Mouse (Mus musculus): Measurements from ENCODE around the gene BC051665.
A peak's percentile ranks its signal among the peaks of the same experiment; 100 is the strongest.

Gene BC051665

GRCm38 (mm10) chr13:60786264-60786663 lies at the start of gene BC051665:
BC051665 (minus strand) TSS chr13:60786364.
- DNase-seq (ENCODE audit: low spot score in 2 of 2): no peak

DNA sequence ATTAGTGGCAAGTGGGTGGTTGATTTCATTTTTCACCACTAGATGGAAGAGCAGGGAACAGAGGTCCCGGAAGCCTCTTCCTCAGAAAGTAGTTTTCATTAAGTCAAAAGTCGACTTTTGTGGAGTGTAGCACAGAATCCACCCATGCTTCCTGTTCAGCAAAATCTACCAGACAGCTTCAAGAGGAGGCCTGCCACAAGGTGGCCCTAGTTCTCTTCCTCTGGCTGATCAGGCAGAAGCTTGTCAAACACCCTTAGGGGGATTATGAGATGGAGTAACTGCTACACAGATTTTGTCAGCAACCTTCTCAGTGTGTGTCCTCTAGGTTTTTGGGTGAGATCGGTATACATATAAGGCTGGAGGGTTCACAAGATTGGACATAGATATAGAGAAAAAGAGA lies 39.9 kb upstream of the BC051665 start:
- DNase-seq (ENCODE audit: low spot score in 2 of 2): no peak

DNA sequence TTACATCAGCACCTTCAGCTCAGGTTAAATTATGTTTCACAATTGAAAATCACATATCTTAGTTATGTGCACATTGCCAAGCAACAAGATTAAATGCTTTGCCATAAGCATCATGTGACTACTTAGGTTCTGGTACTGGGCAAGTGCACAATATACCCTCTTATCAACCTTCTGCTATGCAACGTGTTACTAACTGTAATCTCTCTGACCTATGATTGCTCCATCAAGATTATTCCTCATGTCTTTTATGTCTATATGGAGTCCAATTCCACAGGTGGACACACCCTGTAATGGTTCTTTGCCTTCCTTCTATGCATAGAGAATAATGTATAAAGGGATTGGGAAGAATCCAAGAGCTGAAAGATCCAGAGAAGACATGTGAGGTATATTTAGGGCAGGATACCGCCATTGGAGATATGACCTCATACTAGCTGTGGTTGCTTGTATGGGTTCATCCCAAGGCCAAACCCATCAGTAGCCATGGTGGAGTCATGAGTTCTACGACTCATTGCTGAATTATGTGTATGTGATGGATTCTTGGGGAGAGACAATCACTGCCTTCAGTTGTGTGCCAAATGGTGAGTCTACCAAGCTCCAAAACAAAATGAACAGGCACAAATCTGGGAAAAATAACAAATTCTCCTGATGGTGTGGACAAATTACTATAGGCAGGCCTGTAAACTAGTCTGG lies 34.5 kb upstream of the BC051665 start:
- DNase-seq (ENCODE audit: low spot score in 2 of 2): no peak

GRCm38 (mm10) chr13:60819469-60819868 lies 33.3 kb upstream of the BC051665 start:
- peak; percentile 13 to 23 for DNase-seq (ENCODE audit: low spot score in 2 of 2)

GRCm38 (mm10) chr13:60813722-60814121 lies 27.6 kb upstream of the BC051665 start:
- DNase-seq (ENCODE audit: low spot score in 2 of 2): no peak

DNA sequence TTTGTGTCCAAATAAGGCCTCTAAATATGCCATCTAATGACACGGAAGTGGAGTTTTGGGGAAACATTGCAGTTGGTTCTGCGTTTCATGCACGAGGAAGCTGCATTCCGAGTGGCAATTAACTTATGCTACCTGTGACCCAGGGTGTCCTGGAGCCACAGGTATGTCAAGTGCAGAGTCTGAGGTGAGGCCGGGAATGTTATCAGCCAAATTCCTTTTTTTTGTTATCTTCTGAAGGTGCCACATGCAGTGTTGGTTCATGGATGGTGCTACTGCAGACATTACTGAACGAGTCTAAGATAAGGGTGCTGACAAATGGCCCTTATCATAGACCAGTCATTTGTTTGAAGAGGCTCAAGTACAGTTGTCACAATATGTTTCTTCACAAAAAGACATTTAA lies 26.6 kb upstream of the BC051665 start:
- DNase-seq (ENCODE audit: low spot score in 2 of 2): no peak

- no peak for DNase-seq (ENCODE audit: low spot score in 2 of 2)
Measured at GRCm38 (mm10) chr13:60809690-60810089, 23.5 kb upstream of the BC051665 start.

DNA sequence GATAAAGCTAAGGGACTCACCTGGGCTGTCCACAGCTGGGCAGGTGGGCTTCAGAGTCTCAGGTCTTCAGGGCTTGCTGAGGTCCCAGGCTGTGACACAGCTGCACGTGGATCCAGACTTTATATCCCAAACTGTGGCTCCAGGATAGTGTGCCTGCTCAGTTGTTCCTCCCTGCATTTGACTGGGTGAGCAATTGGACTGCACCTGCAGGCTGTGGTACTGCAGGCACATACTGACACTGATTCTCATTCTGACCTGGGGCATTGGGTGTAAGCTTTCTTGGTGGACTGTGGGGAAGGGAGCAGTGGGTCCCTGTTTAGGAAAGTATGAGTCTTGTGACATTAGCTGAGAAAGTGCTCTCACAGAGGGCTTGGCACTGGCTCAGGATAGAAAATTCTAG lies 16.6 kb upstream of the BC051665 start, which contains the start of gene Ctsll3:
TSS of gene Ctsll3 (minus strand) at position 101 of the 400 bp plus-strand sequence.
- no peak for DNase-seq (ENCODE audit: low spot score in 2 of 2)

DNA sequence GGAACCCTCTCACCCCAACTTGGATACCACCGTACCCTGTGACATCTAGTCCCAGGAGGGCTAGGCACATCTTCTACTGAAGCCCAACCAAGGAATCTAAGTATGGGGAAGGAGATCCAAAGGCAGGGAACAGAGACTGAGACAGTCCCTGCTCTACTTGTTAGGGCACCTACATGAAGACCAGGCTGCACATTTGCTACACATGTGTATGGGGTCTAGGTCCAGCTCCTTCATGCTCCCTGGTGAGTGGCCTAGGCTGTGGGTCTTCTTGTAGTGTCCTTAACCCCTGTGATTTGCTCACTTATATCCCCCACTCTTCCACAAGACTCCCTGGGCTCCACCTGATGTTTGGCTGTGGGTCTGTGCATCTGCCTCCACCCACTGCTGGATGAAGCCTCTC lies 3.3 kb upstream of the BC051665 start:
- DNase-seq (ENCODE audit: low spot score in 2 of 2): no peak

DNA sequence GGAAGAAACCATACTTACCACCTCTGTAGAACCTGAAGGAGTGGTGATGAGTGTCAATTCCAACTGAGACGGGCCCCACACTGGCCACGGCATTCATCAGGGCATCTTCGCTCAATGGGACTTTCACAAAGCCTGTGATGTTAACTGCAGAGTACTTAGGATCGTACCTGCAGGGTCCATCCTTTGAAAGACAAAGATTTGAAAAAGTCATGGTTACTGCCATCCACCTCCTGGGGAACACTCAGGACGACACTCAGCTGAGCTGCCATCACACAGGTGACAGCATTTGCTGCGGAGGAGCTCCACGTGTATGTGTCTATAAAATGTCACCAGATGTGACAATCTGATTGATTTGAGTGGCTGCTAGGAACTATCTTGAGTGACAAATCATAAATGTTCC lies 2.9 kb downstream of the BC051665 start:
- no peak for DNase-seq (ENCODE audit: low spot score in 2 of 2)

- no peak for DNase-seq (ENCODE audit: low spot score in 2 of 2)
Measured at GRCm38 (mm10) chr13:60780534-60780933, 5.6 kb downstream of the BC051665 start.

DNA sequence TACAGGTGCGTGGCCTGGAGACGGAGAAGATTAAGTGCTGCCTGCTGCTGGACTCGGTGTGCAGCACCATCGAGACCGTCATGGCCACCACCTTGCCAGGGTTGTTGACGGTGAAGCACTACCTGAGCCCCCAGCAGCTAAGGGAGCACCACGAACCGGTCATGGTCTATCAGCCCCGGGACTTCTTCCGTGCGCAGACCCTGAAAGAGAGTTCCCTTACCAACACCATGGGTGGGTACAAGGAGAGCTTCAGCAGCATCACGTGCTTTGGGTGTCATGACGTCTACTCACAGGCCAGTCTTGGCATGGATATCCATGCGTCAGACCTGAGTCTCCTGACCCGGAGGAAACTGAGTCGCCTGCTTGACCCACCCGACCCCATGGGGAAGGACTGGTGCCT lies 25.0 kb downstream of the BC051665 start:
- no peak for DNase-seq (ENCODE audit: low spot score in 2 of 2)

DNA sequence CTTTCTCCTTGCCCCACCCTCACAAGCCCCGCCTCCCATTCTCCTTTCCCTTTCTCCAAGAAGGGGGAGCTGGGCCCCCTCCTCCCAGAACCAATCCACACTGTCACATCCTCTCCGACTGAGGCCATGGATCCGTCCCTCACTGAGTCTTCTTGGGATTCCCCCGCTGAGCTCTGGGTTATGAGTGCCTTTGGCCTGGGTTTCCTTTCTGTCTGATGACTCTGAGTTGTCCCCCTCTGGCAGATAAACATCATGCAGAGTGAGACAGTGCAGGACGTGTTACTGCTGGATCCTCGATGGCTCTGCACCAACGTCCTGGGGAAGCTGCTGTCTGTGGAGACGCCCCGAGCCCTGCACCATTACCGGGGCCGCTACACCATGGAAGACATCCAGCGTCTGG lies 25.8 kb downstream of the BC051665 start:
- no peak for DNase-seq (ENCODE audit: low spot score in 2 of 2)

DNA sequence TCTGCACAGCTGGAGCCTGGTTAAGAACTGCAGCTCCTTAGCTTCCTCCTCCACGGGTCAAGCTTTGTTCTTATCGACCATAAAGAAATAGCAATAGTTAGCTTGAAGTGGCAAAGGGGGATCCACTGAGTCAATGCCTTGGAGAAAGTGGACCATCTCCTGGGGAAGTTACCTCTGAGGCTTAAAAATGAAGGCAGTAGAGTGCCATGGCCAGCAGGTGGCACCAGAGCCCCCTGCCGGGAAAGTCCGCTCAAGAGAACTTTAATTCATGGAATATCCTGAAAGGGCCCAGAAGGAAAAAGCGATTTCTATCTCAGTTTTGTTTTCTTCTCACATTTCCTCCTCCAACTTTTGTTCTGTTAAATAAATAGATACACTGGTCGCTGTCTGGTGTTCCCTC lies 27.0 kb downstream of the BC051665 start:
- DNase-seq (ENCODE audit: low spot score in 2 of 2): peak in 1 of 2 experiments; percentile 66

DNA sequence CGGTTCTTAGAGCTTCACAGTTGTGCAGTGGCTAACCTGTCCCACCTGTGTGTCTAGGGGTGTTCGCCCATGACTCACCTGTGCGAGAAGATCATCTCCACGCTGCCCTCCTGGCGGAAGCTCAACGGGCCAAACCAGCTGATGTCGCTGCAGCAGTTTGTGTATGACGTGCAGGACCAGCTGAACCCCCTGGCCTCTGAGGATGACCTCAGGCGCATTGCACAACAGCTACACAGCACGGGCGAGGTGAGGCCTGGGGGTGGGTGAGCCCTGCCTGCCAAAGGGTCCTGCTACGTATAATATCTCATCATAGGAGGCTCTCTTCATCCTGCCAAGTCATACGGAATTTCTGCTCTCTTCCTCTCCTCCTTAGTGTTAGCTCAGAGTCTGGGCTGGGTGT lies 28.9 kb downstream of the BC051665 start:
- no peak for DNase-seq (ENCODE audit: low spot score in 2 of 2)

DNA sequence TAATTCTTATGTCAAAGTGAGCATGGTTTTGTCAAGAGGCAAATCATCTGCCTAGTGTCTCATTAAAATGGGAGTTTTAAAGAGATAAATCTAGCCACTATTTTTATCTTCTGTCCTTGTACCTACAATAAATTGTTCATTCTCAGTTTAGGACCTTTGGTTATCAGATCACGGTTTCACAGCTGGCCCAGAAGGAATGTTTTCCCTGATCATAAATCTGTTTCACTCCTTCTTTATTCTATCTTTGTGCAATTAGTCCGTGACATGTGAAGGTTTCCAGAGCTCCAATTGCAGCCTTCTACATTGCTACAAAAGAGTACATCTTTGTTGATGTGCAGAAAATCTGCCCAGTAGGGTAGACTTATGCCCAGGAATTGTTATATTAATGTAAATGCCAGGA lies 30.9 kb downstream of the BC051665 start:
- no peak for DNase-seq (ENCODE audit: low spot score in 2 of 2)

DNA sequence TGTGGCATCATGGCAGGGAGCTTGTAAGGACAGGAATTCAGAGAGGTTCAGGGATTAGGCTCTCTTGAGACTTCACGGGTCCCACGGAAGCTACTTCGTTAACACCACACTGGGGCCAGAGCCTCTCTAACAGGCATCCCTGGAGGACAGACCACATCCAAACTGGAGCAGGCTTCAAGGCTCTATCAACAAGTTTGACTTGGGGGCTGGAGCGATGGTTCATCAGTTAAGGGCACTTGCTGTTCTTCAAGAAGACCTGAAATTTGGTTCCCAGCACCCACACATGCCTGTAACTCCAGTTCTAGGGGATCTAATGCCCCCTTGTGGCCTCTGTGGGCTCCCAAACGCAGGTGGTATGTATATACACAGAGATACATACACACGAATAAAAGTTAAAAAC lies 32.9 kb downstream of the BC051665 start:
- DNase-seq (ENCODE audit: low spot score in 2 of 2): no peak

GRCm38 (mm10) chr13:60750930-60751329 lies 35.2 kb downstream of the BC051665 start:
- no peak for DNase-seq (ENCODE audit: low spot score in 2 of 2)

GRCm38 (mm10) chr13:60748556-60748955 lies 37.6 kb downstream of the BC051665 start:
- no peak for DNase-seq (ENCODE audit: low spot score in 2 of 2)

- no peak for DNase-seq (ENCODE audit: low spot score in 2 of 2)
Measured at GRCm38 (mm10) chr13:60747201-60747600, 39.0 kb downstream of the BC051665 start.

DNA sequence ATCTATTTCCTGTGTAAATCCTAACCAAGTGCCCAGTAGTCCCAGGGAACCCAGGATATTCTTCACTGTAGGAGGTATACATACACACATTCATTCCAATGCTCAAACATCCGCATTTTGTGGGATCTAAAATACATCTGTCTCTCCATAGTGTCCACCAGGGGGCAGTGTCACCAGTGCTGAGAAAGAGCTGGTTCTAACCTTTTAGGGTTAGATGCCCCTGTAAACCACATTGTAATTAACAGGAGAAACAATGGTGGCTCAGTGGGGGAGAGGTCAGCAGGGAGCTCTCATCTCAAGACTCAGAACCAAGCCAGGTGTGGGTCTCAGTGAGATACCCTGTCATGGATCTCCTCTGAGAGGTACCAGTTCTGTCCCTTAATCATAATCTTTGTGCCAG lies 39.9 kb downstream of the BC051665 start:
- no peak for DNase-seq (ENCODE audit: low spot score in 2 of 2)

GRCm38 (mm10) chr13:60745358-60745757 lies 40.8 kb downstream of the BC051665 start:
- DNase-seq (ENCODE audit: low spot score in 2 of 2): no peak

GRCm38 (mm10) chr13:60744736-60745135 lies 41.4 kb downstream of the BC051665 start:
- no peak for DNase-seq (ENCODE audit: low spot score in 2 of 2)

- DNase-seq (ENCODE audit: low spot score in 2 of 2): peak; percentile 84 to 91
Measured at GRCm38 (mm10) chr13:60744078-60744460, 42.1 kb downstream of the BC051665 start.
